Mouse (Mus musculus): Measurements from ENCODE around the gene Pih1d1.

DNA sequence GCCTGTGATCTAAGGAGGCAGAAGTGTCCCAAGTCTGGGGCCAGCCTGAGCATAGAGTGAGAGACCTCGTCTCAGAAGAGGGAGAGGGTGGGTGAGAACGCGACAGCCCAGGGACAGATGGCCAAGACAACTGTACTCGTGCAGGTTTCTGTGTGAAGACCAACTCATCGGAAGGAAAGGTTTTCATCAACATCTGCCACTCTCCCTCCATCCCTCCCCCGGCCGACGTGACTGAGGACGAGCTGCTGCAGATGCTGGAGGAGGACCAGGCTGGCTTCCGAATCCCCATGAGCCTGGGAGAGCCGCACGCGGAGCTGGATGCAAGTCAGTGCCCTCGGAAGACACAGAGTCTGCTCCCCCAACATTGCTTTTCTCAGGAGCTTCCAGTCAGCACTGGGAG, 3.4 kb downstream of the Pih1d1 start:
- TF ChIP-seq CTCF (IDR thresholded peaks at IDR 0.05) (no peak), EP300 (IDR thresholded peaks at IDR 0.05; ENCODE audit: insufficient read depth, low read depth, low read length) (no peak)

Data from heart, adult 2 months (tissue).